Mouse (Mus musculus) left cerebral cortex, adult 9 months (tissue): Measurements from ENCODE around the gene Txndc2.

Source experiments
- DNase-seq, 2 experiments: peaks; one replicate each; pipeline ENCODE4 v3.0.0; 2022; ENCODE audit warnings: low spot score in 2 of 2

Gene Txndc2

DNA sequence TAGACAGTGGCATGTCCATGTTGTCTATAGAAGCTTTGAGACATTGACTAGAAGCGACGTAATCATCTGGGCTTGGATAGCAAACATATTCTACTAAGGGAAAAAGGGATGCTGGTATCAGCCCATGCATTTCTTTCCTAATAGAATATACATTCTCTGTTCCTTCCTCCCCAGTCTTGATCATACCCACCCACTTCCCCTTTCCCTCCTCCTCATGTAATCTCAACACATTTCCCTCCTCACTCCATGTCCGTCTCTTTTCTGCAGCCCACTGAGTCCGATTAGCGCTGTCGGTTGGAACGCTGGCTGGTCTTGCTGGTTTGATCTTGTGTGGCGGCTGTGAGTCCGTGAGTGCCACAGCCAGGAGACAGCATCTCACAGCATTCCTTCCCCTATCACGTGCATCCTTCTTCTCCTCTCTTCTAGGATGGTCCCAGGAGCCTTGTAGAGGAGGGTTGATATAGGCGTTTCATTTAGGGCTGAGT is at the start of gene Txndc2:
Txndc2 (minus strand) TSS at position 435 of the 485 bp plus-strand sequence.
- no peak for DNase-seq

GRCm38 (mm10) chr17:65683731-65684130 is 41.8 kb upstream of the Txndc2 start:
- DNase-seq: peak in 1 of 2 experiments; percentile 46

GRCm38 (mm10) chr17:65683316-65683715 is 41.3 kb upstream of the Txndc2 start:
- no peak for DNase-seq

GRCm38 (mm10) chr17:65682071-65682680 is 40.2 kb upstream of the Txndc2 start:
- no peak for DNase-seq

GRCm38 (mm10) chr17:65681516-65681915 is 39.5 kb upstream of the Txndc2 start:
- no peak for DNase-seq

DNA sequence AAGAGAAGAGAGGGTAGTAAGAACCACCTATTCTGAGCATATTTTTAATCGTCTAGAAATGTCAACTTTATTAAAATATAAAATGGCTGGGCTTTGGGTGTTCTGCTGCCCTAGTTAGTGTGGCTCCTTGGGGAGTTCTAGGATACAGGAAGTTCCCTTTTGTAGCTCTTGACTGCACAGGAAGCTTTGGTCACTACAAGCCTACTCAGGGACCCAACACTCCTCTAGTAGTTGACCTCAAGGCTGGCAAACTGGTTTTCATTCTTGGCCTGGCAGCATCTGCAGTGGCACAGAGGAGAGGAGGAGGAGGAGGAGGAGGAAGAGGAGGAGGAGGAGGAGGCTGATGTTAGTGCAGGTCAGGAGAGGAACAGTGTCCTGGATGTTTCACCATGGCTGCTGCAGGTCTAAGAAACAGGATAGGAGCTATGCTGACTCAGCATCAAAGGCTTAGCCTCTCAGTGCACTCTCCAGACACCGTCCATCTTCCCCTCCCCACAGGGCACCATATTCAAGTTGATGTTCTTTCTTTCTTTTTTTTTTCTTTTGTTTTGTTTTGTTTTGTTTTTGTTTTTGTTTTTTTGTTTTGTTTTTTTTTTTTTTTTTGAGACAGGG is 38.9 kb upstream of the Txndc2 start:
- DNase-seq: no peak

- no peak for DNase-seq
Observed at GRCm38 (mm10) chr17:65679806-65680446, 38.0 kb upstream of the Txndc2 start.

- DNase-seq: no peak
Observed at GRCm38 (mm10) chr17:65677742-65678141, 35.8 kb upstream of the Txndc2 start.

DNA sequence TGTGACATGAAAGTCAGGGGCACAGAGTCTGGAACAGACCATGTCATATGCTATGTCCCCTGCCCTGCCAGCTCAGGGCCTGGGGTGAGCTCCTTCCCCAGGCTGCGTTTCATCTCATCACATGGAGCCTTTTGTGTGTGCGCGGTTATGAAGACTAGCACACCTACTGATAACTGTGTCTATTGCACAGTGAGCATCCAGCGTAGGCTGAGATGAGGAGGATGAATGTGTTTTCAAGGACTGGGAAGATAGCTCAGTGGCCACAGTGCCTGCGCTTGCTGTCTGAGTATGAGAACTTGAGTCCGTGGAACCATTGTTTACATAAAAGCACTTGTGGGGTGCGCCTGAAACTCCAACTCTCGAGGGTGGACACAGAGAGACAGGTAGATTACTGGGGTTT is 34.6 kb upstream of the Txndc2 start:
- DNase-seq: no peak

- no peak for DNase-seq
Observed at GRCm38 (mm10) chr17:65675985-65676384, 34.0 kb upstream of the Txndc2 start.

DNA sequence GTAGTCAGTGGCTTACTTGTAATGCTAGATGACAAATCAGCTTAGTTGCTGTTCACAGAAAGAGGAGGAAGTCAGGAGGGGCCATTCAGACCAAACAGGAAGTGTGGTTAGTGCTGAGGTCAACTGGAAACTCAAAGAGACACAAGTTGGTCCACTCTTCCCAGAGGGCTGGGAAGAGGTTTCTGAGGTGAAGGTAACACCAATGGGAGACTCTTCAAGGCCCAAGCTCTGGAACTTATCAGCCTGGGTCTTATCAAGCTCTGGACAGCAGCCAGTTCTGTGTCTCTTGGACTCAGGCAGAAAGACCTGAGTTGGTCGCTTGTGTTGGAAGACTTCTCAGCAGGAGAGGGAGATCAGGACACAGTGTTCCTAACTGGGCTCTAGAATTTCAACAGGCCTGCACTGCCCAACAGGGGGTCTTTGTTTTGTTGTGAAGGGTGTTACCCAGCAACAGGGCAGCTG is 32.8 kb upstream of the Txndc2 start:
- DNase-seq: no peak

DNA sequence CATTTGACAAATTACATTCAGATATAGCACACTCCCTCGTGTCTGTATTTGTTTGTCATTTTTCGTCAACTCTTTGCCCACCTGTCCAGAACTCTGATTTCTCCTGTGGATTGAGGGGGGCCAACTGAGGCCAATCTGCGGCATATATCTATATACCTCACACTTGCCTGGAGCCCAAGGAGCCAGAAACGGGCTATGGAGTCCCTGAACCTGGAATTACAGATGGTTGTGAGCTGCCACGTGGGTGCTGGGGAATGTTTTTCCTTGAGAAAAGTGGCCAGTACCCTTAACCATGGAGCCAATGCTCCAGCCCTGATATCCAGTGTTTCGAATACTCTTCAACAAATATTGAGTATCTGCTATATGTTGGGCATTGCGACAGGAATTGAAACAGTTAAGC is 31.0 kb upstream of the Txndc2 start:
- no peak for DNase-seq

DNA sequence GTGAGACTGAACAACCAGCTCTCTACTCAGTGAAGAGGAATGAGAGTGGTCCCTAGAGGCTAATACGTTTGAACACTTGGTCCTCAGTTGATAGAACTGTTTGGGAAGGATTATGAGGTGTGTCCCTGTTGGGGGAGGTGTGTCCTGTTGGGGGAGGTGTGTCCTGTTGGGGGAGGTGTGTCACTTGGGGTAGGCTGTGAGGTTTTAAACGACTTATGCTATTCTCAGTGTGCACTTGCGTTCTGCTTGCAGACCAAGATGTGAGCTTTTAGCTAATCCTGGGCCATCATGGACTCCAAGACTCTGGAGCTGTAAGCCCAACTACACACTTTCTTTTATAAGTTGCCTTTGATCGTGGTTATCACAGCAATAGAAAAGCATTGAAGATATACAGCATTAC is 27.1 kb upstream of the Txndc2 start:
- no peak for DNase-seq

GRCm38 (mm10) chr17:65667792-65668191 is 25.8 kb upstream of the Txndc2 start:
- DNase-seq: no peak

- DNase-seq: no peak
Observed at GRCm38 (mm10) chr17:65666388-65667161, 24.6 kb upstream of the Txndc2 start.

GRCm38 (mm10) chr17:65665786-65666387 is 23.9 kb upstream of the Txndc2 start:
- no peak for DNase-seq

DNA sequence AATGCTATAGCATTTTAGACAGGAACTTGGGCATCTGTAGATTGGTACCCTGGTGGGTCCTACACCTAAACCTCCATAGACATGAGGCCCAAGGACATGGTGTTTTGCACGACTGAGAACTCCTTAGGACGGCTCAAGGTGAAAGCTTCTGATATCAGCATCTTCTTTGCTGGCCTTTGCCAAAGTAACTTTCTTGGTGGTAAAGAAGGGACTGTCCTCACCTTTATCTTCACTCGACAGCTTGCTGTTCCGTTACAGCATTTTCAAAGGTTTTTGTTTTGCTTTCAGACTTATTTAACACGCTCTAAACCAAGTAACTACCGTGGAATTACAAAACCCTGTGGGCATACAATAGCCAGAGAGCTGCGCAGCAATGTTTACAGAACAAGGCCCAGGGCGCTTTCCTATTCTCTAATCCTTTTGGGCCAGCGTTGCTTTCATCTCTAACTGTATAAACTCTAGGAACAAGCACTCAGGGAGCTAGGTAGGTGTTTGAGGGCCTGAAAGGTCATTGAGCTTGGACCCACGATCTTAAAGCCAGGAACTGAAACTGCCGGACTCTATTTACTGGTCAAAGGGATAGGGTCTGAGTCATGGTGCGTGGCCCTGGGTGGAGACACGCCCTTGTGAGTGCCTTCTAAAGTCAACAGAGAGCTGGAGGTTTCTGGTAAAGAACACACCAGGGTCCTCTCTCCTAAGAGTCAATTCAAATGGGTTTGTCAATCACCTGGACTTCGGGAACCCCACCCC is 21.5 kb upstream of the Txndc2 start:
- no peak for DNase-seq

DNA sequence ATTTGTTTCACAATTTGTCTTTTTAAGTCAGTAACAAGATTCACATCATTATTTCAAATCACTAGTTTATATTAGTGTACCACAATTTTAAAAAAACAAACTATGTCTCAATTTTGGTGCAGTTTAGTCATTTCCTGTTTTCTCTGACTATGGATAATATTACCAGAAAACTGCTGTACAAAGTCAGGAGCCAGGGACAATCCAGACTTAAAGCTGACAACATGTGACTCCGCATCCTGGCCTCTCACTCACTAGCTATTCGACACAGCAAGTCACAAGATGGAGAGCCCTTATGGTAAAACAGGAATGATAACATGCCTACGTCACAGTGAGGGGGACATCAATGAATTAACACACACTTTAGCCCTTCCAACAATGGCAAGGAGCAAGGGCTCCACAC is 20.7 kb upstream of the Txndc2 start:
- no peak for DNase-seq

DNA sequence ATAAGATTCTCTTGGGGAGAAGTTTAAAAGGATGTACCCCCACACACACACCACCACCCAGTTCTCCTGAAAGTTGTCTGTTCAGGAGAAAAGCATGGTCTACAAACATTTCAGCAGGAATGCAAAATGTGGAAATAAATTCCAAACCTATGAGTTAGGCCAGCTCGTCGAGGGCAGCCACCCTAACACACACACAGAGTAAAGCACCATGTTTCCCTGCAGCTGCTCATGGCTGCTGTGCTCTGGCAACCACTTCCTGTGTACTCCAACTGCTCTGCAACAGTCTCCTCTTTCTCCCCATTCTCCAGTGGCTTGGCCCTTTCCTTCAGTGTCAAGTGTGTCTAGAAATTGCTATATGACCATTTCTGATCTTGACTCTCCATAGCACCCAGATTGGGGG is 16.4 kb upstream of the Txndc2 start:
- no peak for DNase-seq

DNA sequence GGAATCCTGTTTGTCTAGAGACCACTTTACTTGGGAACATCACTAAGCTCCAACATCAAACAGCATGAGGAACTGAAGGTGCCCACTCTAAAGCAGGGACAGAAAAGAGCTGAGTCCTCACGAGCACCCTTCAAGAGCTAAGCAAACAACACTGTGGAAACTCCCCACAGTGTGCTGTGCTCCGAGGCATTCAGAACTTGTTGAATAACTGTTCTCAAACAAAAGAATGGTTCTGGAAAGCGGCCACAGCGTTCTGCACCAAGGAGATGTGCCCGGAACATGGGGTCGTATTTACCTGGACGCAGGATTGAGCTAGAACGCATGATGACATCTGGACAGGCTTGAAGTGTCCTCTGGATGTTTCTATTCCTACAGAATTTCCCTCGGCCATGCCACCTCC is 16.0 kb upstream of the Txndc2 start:
- no peak for DNase-seq

DNA sequence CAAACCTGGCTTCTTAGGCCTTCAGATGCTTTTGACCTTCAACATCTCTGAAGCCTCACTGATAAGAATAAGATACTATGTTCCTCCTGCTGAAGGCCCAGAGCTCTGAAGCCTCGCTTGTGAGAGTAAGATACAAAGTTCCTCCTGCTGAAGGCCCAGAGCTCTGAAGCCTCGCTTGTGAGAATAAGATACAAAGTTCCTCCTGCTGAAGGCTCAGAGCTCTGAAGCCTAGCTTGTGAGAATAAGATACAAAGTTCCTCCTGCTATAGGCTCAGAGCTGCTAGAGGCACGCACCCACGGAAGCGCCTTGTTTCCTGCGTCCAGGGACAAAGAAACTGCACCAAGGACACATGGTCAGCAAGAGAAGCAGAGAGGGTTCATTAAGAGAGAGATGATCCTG is 14.8 kb upstream of the Txndc2 start:
- DNase-seq: no peak
